Mouse (Mus musculus) G1E (cell line): Measurements from ENCODE around the gene Zbtb9.

Experiments used
- CTCF ChIP-seq: IDR thresholded peaks from 2 replicates; pipeline ENCODE4 v1.5.1; 2012; ENCODE audit warnings: low read depth, low read length, inconsistent platforms, mixed read lengths
- GATA1 ChIP-seq: IDR thresholded peaks from 2 replicates; pipeline ENCODE4 v1.6.1; 2012; ENCODE audit warnings: borderline replicate concordance, low read length, inconsistent platforms, mixed read lengths
- GATA2 ChIP-seq: IDR thresholded peaks from 2 replicates; pipeline ENCODE4 v1.6.1; 2012; ENCODE audit warnings: low read depth, low read length, inconsistent platforms, borderline replicate concordance
- POLR2AphosphoS5 ChIP-seq: IDR thresholded peaks from 2 replicates; pipeline ENCODE4 v1.6.1; 2012; ENCODE audit warnings: low read depth, low read length, inconsistent platforms; ENCODE audit not compliant: insufficient replicate concordance
- TAL1 ChIP-seq: conservative IDR thresholded peaks from 2 replicates; pipeline ENCODE4 v1.6.1; 2012; ENCODE audit warnings: low read depth, low read length, inconsistent platforms, mixed read lengths

DNA sequence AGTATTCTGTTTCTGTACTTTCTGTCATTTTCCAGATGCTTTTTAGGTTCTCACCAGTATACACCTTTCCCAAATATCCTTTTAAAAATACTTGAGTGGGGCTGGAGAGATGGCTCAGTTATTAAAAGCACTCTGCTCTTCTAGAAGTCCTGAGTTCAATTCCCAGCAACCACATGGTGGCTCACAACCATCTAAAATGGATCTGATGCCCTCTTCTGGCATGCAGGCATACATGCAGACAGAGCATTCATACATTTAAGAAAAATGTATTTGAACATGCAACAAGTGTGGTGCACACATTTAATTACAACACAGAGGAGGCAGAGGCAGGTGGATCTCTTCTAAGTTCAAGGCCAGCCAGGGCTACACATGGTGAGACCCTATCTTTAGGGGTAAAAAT lies 2.4 kb downstream of the Zbtb9 start:
- TF ChIP-seq CTCF (no peak), GATA1 (no peak), POLR2AphosphoS5 (no peak), TAL1 (no peak), GATA2 (no peak)
